Mouse (Mus musculus) bone marrow macrophage, adult 2 months (primary cell): ENCODE measurements around the gene Glmn.

ENCODE experiments used
- CTCF ChIP-seq: IDR thresholded peaks from 2 replicates; pipeline ENCODE4 v1.5.1; 2012; ENCODE audit warnings: low read depth, mild to moderate bottlenecking, low read length, moderate library complexity
- POLR2A ChIP-seq: IDR thresholded peaks from 2 replicates; pipeline ENCODE4 v1.6.1; 2012; ENCODE audit warnings: mild to moderate bottlenecking, low read depth, low read length, borderline replicate concordance

GRCm38 (mm10) chr5:107621327-107621726 lies 23.6 kb upstream of the Glmn start:
- TF ChIP-seq CTCF (no peak), POLR2A (no peak)
